8 mouse cellular contexts compared by ENCODE assay signal in genomic region chr7:143086366-143086765, GRCm38 (mm10). TPM values are rescaled to one million over a fixed set of nuclear protein-coding genes. Genes with fewer than 3 reads are reported as not detected.
DNase-seq lines count a peak whose midpoint lies in the region; ATAC-seq and TF ChIP-seq lines count a peak whose summit lies in the region.

No protein-coding gene starts in this region.

- intact Hi-C loops in heart, postnatal 10 days (cut with DNase I) = loop anchor here (1.0 to 5.0 kb wide), 3 partner anchors 78 to 192 kb away; no protein-coding TSS in a partner anchor

- H3K4me1 ChIP-seq in cerebellum, adult 2 months (ENCODE audit: control insufficient read depth, insufficient read depth, low read length) = no peaks in the 10 kb centered on the region
- no peaks in the 10 kb centered on the region; the same call in 1 of the 2 replicates for H3K4me1 ChIP-seq in embryonic facial prominence, embryonic 11.5 days (ENCODE audit: control insufficient read depth, insufficient read depth, low read length)
- H3K4me1 ChIP-seq in megakaryocyte, embryonic 14.5 days = peaks cover 43% of the 10 kb centered on the region

- H3K4me2 ChIP-seq in embryonic facial prominence, embryonic 11.5 days (ENCODE audit: low read depth, low read length) = no peak overlapping the region

- no peak overlapping the region for H3K4me3 ChIP-seq in cerebellum, adult 2 months (replicated peaks; ENCODE audit: insufficient read depth, low read depth, low read length)
- H3K4me3 ChIP-seq in embryonic facial prominence, embryonic 11.5 days (ENCODE audit: low read depth, low read length) = no peak overlapping the region
- H3K4me3 ChIP-seq in megakaryocyte, embryonic 14.5 days (replicated peaks) = peak overlapping the region; percentile 74

- DNase-seq in cerebellum, adult 2 months = peak; percentile 48 to 69
- DNase-seq in embryonic facial prominence, embryonic 11.5 days (ENCODE audit: low spot score) = peak; percentile 64
- peak; percentile 78 to 89 for DNase-seq in heart, postnatal 10 days
- DNase-seq in kidney, postnatal 36 days = peak; percentile 55 to 89
- DNase-seq in spleen, postnatal 14 days (ENCODE audit: low spot score in 2 of 2) = peak; percentile 49 to 77

- no peak for TF ChIP-seq POLR2A in cerebellum, adult 2 months (IDR thresholded peaks at IDR 0.05; ENCODE audit: borderline replicate concordance, insufficient read depth, low read length)

- H3K27me3 ChIP-seq in cerebellum, adult 2 months (ENCODE audit: control insufficient read depth, insufficient read depth, low read length) = no peaks in the 10 kb centered on the region
- H3K27me3 ChIP-seq in embryonic facial prominence, embryonic 11.5 days (ENCODE audit: control insufficient read depth, insufficient read depth, low read length) = no peaks in the 10 kb centered on the region
- peaks cover 93% of the 10 kb centered on the region for H3K27me3 ChIP-seq in megakaryocyte, embryonic 14.5 days (replicated peaks)

- no peaks in the 10 kb centered on the region for H3K9me3 ChIP-seq in embryonic facial prominence, embryonic 11.5 days (replicated peaks; ENCODE audit: control insufficient read depth, low read length)
- no peaks in the 10 kb centered on the region for H3K9me3 ChIP-seq in megakaryocyte, embryonic 14.5 days

- peak; percentile 78 for TF ChIP-seq CTCF in cerebellum, adult 2 months (IDR thresholded peaks at IDR 0.05; ENCODE audit: borderline replicate concordance, insufficient read depth, low read depth, low read length)

- 52% methylated on average over 2 of the region's 2 CpGs for WGBS in cerebellum, adult 2 months
- 57% methylated on average over 2 of the region's 2 CpGs for WGBS in embryonic facial prominence, embryonic 11.5 days

- no peak overlapping the region for H3K27ac ChIP-seq in cerebellum, adult 2 months (ENCODE audit: insufficient read depth, low read length)
- H3K27ac ChIP-seq in embryonic facial prominence, embryonic 11.5 days (replicated peaks; ENCODE audit: low read depth, low read length) = no peak overlapping the region

- H3K36me3 ChIP-seq in embryonic facial prominence, embryonic 11.5 days (replicated peaks; ENCODE audit: control insufficient read depth, insufficient read depth, low read depth, low read length) = no peaks in the 10 kb centered on the region
- H3K36me3 ChIP-seq in megakaryocyte, embryonic 14.5 days (replicated peaks; ENCODE audit: low read length) = no peaks in the 10 kb centered on the region

- peak overlapping the region; percentile 18; the same call in 1 of the 2 replicates for H3K9ac ChIP-seq in embryonic facial prominence, embryonic 11.5 days (replicated peaks; ENCODE audit: low read length)

- no peak for ATAC-seq in cerebellum, adult (ENCODE audit: insufficient number of reproducible peaks, low FRiP score, low TSS enrichment)
- ATAC-seq in activated CD4-positive, CD25-positive, alpha-beta regulatory T cell, adult 4 months = peak; percentile 71
- ATAC-seq in embryonic facial prominence, embryonic 11.5 days (replicated peaks; ENCODE audit: insufficient number of reproducible peaks, low FRiP score, low TSS enrichment, low read depth) = no peak

RNA-seq across cellular contexts. Expression of gene Trpm5, which starts 8.1 kb away (rescaled TPM):
- polyA plus RNA-seq in cerebellum, adult 2 months (2012; rRNA removed) = 0.10 and 0.13 TPM in 2 replicates
- not detected for polyA plus RNA-seq in activated CD4-positive, CD25-positive, alpha-beta regulatory T cell, adult 4 months (2017; shearing (Covaris generic))
- 0.84 and 1.1 TPM in 2 replicates for polyA plus RNA-seq in embryonic facial prominence, embryonic 11.5 days (2014; fragmentation: Nextera tagmentation; extraction: Ambion mirVana)
- under 1 TPM; 0.43 to 0.62 TPM for total RNA-seq in heart, postnatal 10 days (2021)
- not detected in 2 replicates for polyA plus RNA-seq in megakaryocyte, embryonic 14.5 days (2012; ENCODE audit: insufficient read depth, low replicate concordance)

RNA-seq across cellular contexts. Expression of gene Tssc4, which starts 17.3 kb away (rescaled TPM):
- 101 and 106 TPM in 2 replicates for polyA plus RNA-seq in cerebellum, adult 2 months (2012; rRNA removed)
- 10 to 100 TPM; 22.8 to 50.7 TPM for polyA plus RNA-seq in activated CD4-positive, CD25-positive, alpha-beta regulatory T cell, adult 4 months (2017; shearing (Covaris generic))
- 59.8 and 65.2 TPM in 2 replicates for polyA plus RNA-seq in embryonic facial prominence, embryonic 11.5 days (2014; fragmentation: Nextera tagmentation; extraction: Ambion mirVana)
- total RNA-seq in heart, postnatal 10 days (2021) = 10 to 100 TPM; 24.9 to 26.3 TPM
- polyA plus RNA-seq in megakaryocyte, embryonic 14.5 days (2012; ENCODE audit: insufficient read depth, low replicate concordance) = 167 and 219 TPM in 2 replicates

RNA-seq across cellular contexts. Expression of gene Kcnq1, which starts 19.8 kb away (rescaled TPM):
- polyA plus RNA-seq in cerebellum, adult 2 months (2012; rRNA removed) = 0.54 and 1.6 TPM in 2 replicates
- polyA plus RNA-seq in activated CD4-positive, CD25-positive, alpha-beta regulatory T cell, adult 4 months (2017; shearing (Covaris generic)) = not detected
- 0.81 and 1.5 TPM in 2 replicates for polyA plus RNA-seq in embryonic facial prominence, embryonic 11.5 days (2014; fragmentation: Nextera tagmentation; extraction: Ambion mirVana)
- 10 to 100 TPM; 40.9 to 42.0 TPM for total RNA-seq in heart, postnatal 10 days (2021)
- not detected in 2 replicates for polyA plus RNA-seq in megakaryocyte, embryonic 14.5 days (2012; ENCODE audit: insufficient read depth, low replicate concordance)

RNA-seq across cellular contexts. Expression of gene Cd81, which starts 33.8 kb away (rescaled TPM):
- polyA plus RNA-seq in cerebellum, adult 2 months (2012; rRNA removed) = 841 and 916 TPM in 2 replicates
- polyA plus RNA-seq in activated CD4-positive, CD25-positive, alpha-beta regulatory T cell, adult 4 months (2017; shearing (Covaris generic)) = 100 to 1,000 TPM; 155 to 235 TPM
- polyA plus RNA-seq in embryonic facial prominence, embryonic 11.5 days (2014; fragmentation: Nextera tagmentation; extraction: Ambion mirVana) = 286 and 304 TPM in 2 replicates
- 100 to 1,000 TPM; 630 to 639 TPM for total RNA-seq in heart, postnatal 10 days (2021)
- 774 and 1,679 TPM in 2 replicates for polyA plus RNA-seq in megakaryocyte, embryonic 14.5 days (2012; ENCODE audit: insufficient read depth, low replicate concordance)
